10 mouse cellular contexts compared by ENCODE assay signal in genomic region chr5:117864588-117865300, GRCm38 (mm10).
DNase-seq lines count a peak whose midpoint lies in the region; ATAC-seq and TF ChIP-seq lines count a peak whose summit lies in the region.
"Had no signal": no experiment of that assay in that cellular context is flagged by ENCODE, and none has a peak within 500 bp of the region (broad histone marks: within the 10 kb centered on the region; RNA-seq: fewer than 3 reads in every experiment).

No protein-coding gene starts in this region.

- peak; percentile 88 for DNase-seq in brain, embryonic 14.5 days (ENCODE audit: low read depth)
- DNase-seq in embryonic facial prominence, embryonic 11.5 days (ENCODE audit: low spot score): peak; percentile 27
- DNase-seq in hindbrain, postnatal 0 days (ENCODE audit: low spot score): peak; percentile 64
- DNase-seq in midbrain, embryonic 14.5 days: peak; percentile 66
- DNase-seq in stomach, postnatal 0 days (ENCODE audit: low spot score): no peak
- no peak for DNase-seq in kidney, postnatal 14 days
- DNase-seq in B cell, adult 2 months: no peak

- no peaks in the 10 kb centered on the region for H3K9me3 ChIP-seq in embryonic facial prominence, embryonic 11.5 days (replicated peaks; ENCODE audit: control insufficient read depth, low read length)
- H3K9me3 ChIP-seq in hindbrain, postnatal 0 days (ENCODE audit: low read length): no peaks in the 10 kb centered on the region
- no peaks in the 10 kb centered on the region for H3K9me3 ChIP-seq in midbrain, embryonic 14.5 days (ENCODE audit: control insufficient read depth, low read length)
- H3K9me3 ChIP-seq in stomach, postnatal 0 days (ENCODE audit: control insufficient read depth, low read length): no peaks in the 10 kb centered on the region
- H3K9me3 ChIP-seq: limb, embryonic 12.5 days had no signal

- WGBS in embryonic facial prominence, embryonic 11.5 days: 11% methylated on average over 13 of the region's 13 CpGs
- 15% methylated on average over 13 of the region's 13 CpGs for WGBS in hindbrain, postnatal 0 days
- WGBS in midbrain, embryonic 14.5 days: 9% methylated on average over 13 of the region's 13 CpGs
- WGBS in stomach, postnatal 0 days: 24% methylated on average over 13 of the region's 13 CpGs

- H3K9ac ChIP-seq in embryonic facial prominence, embryonic 11.5 days (replicated peaks; ENCODE audit: low read length): no peak overlapping the region
- H3K9ac ChIP-seq in hindbrain, postnatal 0 days (replicated peaks; ENCODE audit: low read length): no peak overlapping the region
- H3K9ac ChIP-seq in midbrain, embryonic 14.5 days (replicated peaks; ENCODE audit: low read length): peak overlapping the region; percentile 31; the same call in 1 of the 2 replicates
- no peak overlapping the region for H3K9ac ChIP-seq in stomach, postnatal 0 days (ENCODE audit: low read length)
- H3K9ac ChIP-seq: limb, embryonic 12.5 days had no signal

- no peaks in the 10 kb centered on the region for H3K36me3 ChIP-seq in embryonic facial prominence, embryonic 11.5 days (replicated peaks; ENCODE audit: control insufficient read depth, insufficient read depth, low read depth, low read length)
- no peaks in the 10 kb centered on the region for H3K36me3 ChIP-seq in hindbrain, postnatal 0 days (ENCODE audit: insufficient read depth, low read length)
- no peaks in the 10 kb centered on the region for H3K36me3 ChIP-seq in midbrain, embryonic 14.5 days (ENCODE audit: control insufficient read depth, insufficient read depth, low read length)
- H3K36me3 ChIP-seq in stomach, postnatal 0 days (ENCODE audit: control insufficient read depth, insufficient read depth, low read length): no peaks in the 10 kb centered on the region
- H3K36me3 ChIP-seq: limb, embryonic 12.5 days had no signal

- H3K4me3 ChIP-seq in embryonic facial prominence, embryonic 11.5 days (ENCODE audit: low read depth, low read length): no peak overlapping the region
- H3K4me3 ChIP-seq in hindbrain, postnatal 0 days (ENCODE audit: low read length): no peak overlapping the region
- no peak overlapping the region for H3K4me3 ChIP-seq in midbrain, embryonic 14.5 days (replicated peaks; ENCODE audit: low read depth, low read length)
- no peak overlapping the region for H3K4me3 ChIP-seq in stomach, postnatal 0 days (ENCODE audit: low read depth, low read length)
- H3K4me3 ChIP-seq: erythroblast, embryonic 14.5 days; limb, embryonic 12.5 days had no signal

- no peak overlapping the region for H3K27ac ChIP-seq in embryonic facial prominence, embryonic 11.5 days (replicated peaks; ENCODE audit: low read depth, low read length)
- H3K27ac ChIP-seq in hindbrain, postnatal 0 days: 0 out of 2 replicates have a peak overlapping the region, but pooled peaks have one; percentile 26
- no peak overlapping the region for H3K27ac ChIP-seq in midbrain, embryonic 14.5 days (replicated peaks; ENCODE audit: low read depth, low read length)
- H3K27ac ChIP-seq in stomach, postnatal 0 days (replicated peaks): no peak overlapping the region
- H3K27ac ChIP-seq: limb, embryonic 12.5 days had no signal

- H3K4me1 ChIP-seq in embryonic facial prominence, embryonic 11.5 days (ENCODE audit: control insufficient read depth, insufficient read depth, low read length): peaks cover 5% of the 10 kb centered on the region; the same call in 1 of the 2 replicates
- peaks cover 7% of the 10 kb centered on the region; the same call in 1 of the 2 replicates for H3K4me1 ChIP-seq in hindbrain, postnatal 0 days (ENCODE audit: insufficient read depth, low read length)
- peaks cover 5% of the 10 kb centered on the region for H3K4me1 ChIP-seq in midbrain, embryonic 14.5 days (ENCODE audit: control insufficient read depth, insufficient read depth, low read length)
- H3K4me1 ChIP-seq in stomach, postnatal 0 days (replicated peaks; ENCODE audit: control insufficient read depth, insufficient read depth): no peaks in the 10 kb centered on the region

- TF ChIP-seq POLR2A in brain, embryonic 14.5 days (IDR thresholded peaks at IDR 0.05; ENCODE audit: borderline replicate concordance, extremely low read depth, insufficient read depth, insufficient read length, poor library complexity, severe bottlenecking): no peak

- no peak for TF ChIP-seq CTCF in brain, embryonic 14.5 days (IDR thresholded peaks at IDR 0.05; ENCODE audit: borderline replicate concordance, extremely low read depth, insufficient read depth, insufficient read length)
- no peak for TF ChIP-seq CTCF in hindbrain, postnatal 0 days (IDR thresholded peaks at IDR 0.05; ENCODE audit: low read depth)
- TF ChIP-seq CTCF in stomach, postnatal 0 days (IDR thresholded peaks at IDR 0.05; ENCODE audit: low read depth): no peak

- peak; percentile 79; the same call in 1 of the 2 replicates for ATAC-seq in embryonic facial prominence, embryonic 11.5 days (replicated peaks; ENCODE audit: insufficient number of reproducible peaks, low FRiP score, low TSS enrichment, low read depth)
- peak; percentile 85 for ATAC-seq in hindbrain, postnatal 0 days
- no peak for ATAC-seq in midbrain, embryonic 14.5 days (ENCODE audit: low FRiP score, low TSS enrichment)
- ATAC-seq in stomach, postnatal 0 days (ENCODE audit: low FRiP score, low TSS enrichment): no peak
- ATAC-seq in erythroid progenitor cell, adult 5-6 weeks (replicated peaks; ENCODE audit: low FRiP score, poor library complexity, severe bottlenecking): no peak

- no peaks in the 10 kb centered on the region for H3K27me3 ChIP-seq in embryonic facial prominence, embryonic 11.5 days (ENCODE audit: control insufficient read depth, insufficient read depth, low read length)
- H3K27me3 ChIP-seq in hindbrain, postnatal 0 days (ENCODE audit: insufficient read depth, low read length): no peaks in the 10 kb centered on the region
- H3K27me3 ChIP-seq in midbrain, embryonic 14.5 days (ENCODE audit: control insufficient read depth, insufficient read depth, low read length): no peaks in the 10 kb centered on the region
- H3K27me3 ChIP-seq in stomach, postnatal 0 days (ENCODE audit: control insufficient read depth, insufficient read depth, low read length): no peaks in the 10 kb centered on the region

- H3K4me2 ChIP-seq in embryonic facial prominence, embryonic 11.5 days (ENCODE audit: low read depth, low read length): no peak overlapping the region
- H3K4me2 ChIP-seq in hindbrain, postnatal 0 days (ENCODE audit: low read depth, low read length): no peak overlapping the region
- 0 out of 2 replicates have a peak overlapping the region, but pooled peaks have one; percentile 1 for H3K4me2 ChIP-seq in midbrain, embryonic 14.5 days (ENCODE audit: low read length)
- no peak overlapping the region for H3K4me2 ChIP-seq in stomach, postnatal 0 days (replicated peaks; ENCODE audit: low read depth)
- H3K4me2 ChIP-seq: limb, embryonic 12.5 days had no signal

- TF ChIP-seq EP300 in stomach, postnatal 0 days (optimal IDR thresholded peaks at IDR 0.05): no peak

Comparison
In these comparisons a context has a peak if more than half of its experiments do, and no peak if none do; other contexts are left out.
1. DNase-seq: peak in brain, embryonic 14.5 days (single experiment), embryonic facial prominence, embryonic 11.5 days (single experiment), hindbrain, postnatal 0 days (single experiment) and midbrain, embryonic 14.5 days (single experiment); none in stomach, postnatal 0 days (single experiment), kidney, postnatal 14 days (single experiment) and B cell, adult 2 months (0 of 2).
2. ATAC-seq: peak in embryonic facial prominence, embryonic 11.5 days (single experiment) and hindbrain, postnatal 0 days (single experiment); none in midbrain, embryonic 14.5 days (single experiment), stomach, postnatal 0 days (single experiment) and erythroid progenitor cell, adult 5-6 weeks (single experiment).